Mouse (Mus musculus): ENCODE results near the gene Nptxr. TPM values are rescaled to one million over a fixed set of nuclear protein-coding genes. Genes with fewer than 3 reads are reported as not detected.

Nptxr gene
- polyA plus RNA-seq, 1 experiment, result 88.0 TPM

- TF ChIP-seq POLR2A (IDR thresholded peaks at IDR 0.05; ENCODE audit: borderline replicate concordance, insufficient read depth, low read length), result no peak
- no peak for TF ChIP-seq CTCF (IDR thresholded peaks at IDR 0.05; ENCODE audit: borderline replicate concordance, insufficient read depth, low read depth, low read length)
- WGBS, result 92% methylated on average over 3 of the region's 3 CpGs
- H3K27ac ChIP-seq (ENCODE audit: insufficient read depth, low read length), result no peak overlapping the region
- no peak overlapping the region for H3K4me3 ChIP-seq (replicated peaks; ENCODE audit: insufficient read depth, low read depth, low read length)
- H3K4me1 ChIP-seq (ENCODE audit: control insufficient read depth, insufficient read depth, low read length), result peaks cover 2% of the 10 kb centered on the region; the same call in 1 of the 2 replicates
- H3K27me3 ChIP-seq (ENCODE audit: control insufficient read depth, insufficient read depth, low read length), result no peaks in the 10 kb centered on the region
- DNase-seq, result no peak
Measured at GRCm38 (mm10) chr15:79757118-79757517, 47.4 kb downstream of the Nptxr start.

DNA sequence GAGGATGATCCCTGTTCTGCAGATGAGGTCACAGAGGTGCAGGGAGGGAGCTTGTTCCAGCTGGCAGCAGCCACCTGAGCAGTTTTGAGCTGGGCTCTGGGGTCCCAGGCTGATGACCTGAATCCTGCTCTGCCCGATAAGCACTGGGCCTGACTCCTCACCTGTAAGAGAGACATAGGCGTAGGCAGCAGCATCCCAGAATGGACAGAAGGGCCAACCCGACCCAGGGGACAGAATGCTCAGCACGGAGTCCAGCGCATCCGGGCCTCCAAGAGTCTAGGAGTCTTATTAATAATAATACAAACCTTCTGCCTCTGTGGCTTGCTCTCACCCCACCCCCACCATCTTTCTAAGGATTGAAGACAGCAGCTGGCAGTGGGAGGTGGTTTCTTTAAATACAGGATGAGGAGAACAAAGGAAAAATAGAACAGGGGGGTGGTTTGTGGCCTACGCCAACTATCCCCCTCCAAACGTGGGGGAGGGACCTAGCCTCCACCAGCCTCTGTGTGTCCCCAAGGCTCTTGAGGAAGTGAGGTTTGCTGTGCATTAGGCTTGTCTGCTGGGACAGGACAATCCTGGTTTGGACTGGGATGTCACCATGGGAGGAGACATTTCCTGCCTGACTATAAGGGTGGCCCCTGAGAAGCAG lies 48.5 kb downstream of the Nptxr start:
- 66% methylated on average over 8 of the region's 8 CpGs for WGBS
- no peak for DNase-seq
- 0 out of 2 replicates have a peak, but pooled peaks cover 2% of the 10 kb centered on the region for H3K4me1 ChIP-seq (ENCODE audit: control insufficient read depth, insufficient read depth, low read length)

DNA sequence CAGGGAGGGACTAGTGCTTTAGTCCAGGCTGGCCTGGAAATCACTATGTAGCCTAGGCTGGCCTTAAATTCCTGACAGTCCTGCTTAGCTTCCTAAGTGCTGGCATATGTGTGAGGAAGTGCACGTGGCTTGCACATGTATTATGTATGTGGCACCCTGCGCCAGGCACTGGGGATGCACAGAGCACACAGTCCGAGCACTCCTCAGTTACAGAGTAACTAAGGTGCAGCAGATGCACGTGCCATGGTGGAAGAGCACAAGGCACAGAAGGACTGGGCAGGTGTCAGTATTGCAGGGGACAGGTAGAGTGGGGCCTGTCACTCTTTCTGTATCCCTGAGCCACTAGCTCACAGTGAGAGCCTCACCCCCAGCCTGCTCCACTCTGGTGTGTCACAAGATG lies 49.4 kb downstream of the Nptxr start:
- no peak for DNase-seq
- Histone ChIP-seq H3K27me3 (ENCODE audit: control insufficient read depth, insufficient read depth, low read length) (no peaks in the 10 kb centered on the region), H3K4me3 (replicated peaks; ENCODE audit: insufficient read depth, low read depth, low read length) (no peak overlapping the region), H3K27ac (ENCODE audit: insufficient read depth, low read length) (no peak overlapping the region), H3K4me1 (ENCODE audit: control insufficient read depth, insufficient read depth, low read length) (0 out of 2 replicates have a peak, but pooled peaks cover 2% of the 10 kb centered on the region)
- TF ChIP-seq CTCF (IDR thresholded peaks at IDR 0.05; ENCODE audit: borderline replicate concordance, insufficient read depth, low read depth, low read length) (no peak), POLR2A (IDR thresholded peaks at IDR 0.05; ENCODE audit: borderline replicate concordance, insufficient read depth, low read length) (no peak)
- WGBS, result 92% methylated on average over 4 of the region's 4 CpGs

More for the DNA sequence above, 48.5 kb downstream of the Nptxr start:
- Histone ChIP-seq H3K27me3 (ENCODE audit: control insufficient read depth, insufficient read depth, low read length) (no peaks in the 10 kb centered on the region), H3K4me3 (replicated peaks; ENCODE audit: insufficient read depth, low read depth, low read length) (no peak overlapping the region), H3K27ac (ENCODE audit: insufficient read depth, low read length) (no peak overlapping the region)
- TF ChIP-seq POLR2A (IDR thresholded peaks at IDR 0.05; ENCODE audit: borderline replicate concordance, insufficient read depth, low read length) (no peak), CTCF (IDR thresholded peaks at IDR 0.05; ENCODE audit: borderline replicate concordance, insufficient read depth, low read depth, low read length) (no peak)

- H3K4me3 ChIP-seq (replicated peaks; ENCODE audit: insufficient read depth, low read depth, low read length), result no peak overlapping the region
- 0 out of 2 replicates have a peak, but pooled peaks cover 2% of the 10 kb centered on the region for H3K4me1 ChIP-seq (ENCODE audit: control insufficient read depth, insufficient read depth, low read length)
- H3K27me3 ChIP-seq (ENCODE audit: control insufficient read depth, insufficient read depth, low read length), result no peaks in the 10 kb centered on the region
- no peak for DNase-seq
- no peak for TF ChIP-seq POLR2A (IDR thresholded peaks at IDR 0.05; ENCODE audit: borderline replicate concordance, insufficient read depth, low read length)
- no peak for TF ChIP-seq CTCF (IDR thresholded peaks at IDR 0.05; ENCODE audit: borderline replicate concordance, insufficient read depth, low read depth, low read length)
- no peak overlapping the region for H3K27ac ChIP-seq (ENCODE audit: insufficient read depth, low read length)
- WGBS, result 66% methylated on average over 4 of the region's 4 CpGs
Measured at GRCm38 (mm10) chr15:79753873-79754272, 50.7 kb downstream of the Nptxr start.

DNA sequence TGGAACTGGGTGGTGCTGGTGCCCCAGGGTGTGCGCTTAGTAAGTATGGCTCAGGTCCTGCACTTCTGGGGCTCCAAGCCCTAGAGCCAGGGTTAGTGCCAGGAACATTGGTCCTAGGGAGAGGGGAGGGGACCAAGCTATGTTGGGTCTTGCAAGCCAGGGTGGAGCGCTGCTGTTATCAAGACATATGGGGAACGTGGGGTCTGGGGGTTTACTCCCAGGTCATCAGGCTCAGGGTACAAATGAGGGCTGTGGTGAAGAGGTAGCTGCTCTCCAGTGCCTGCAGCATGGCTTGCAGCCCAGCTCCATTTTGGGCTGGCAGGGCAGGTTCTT lies 51.2 kb downstream of the Nptxr start:
- no peak overlapping the region for H3K27ac ChIP-seq (ENCODE audit: insufficient read depth, low read length)
- H3K4me1 ChIP-seq (ENCODE audit: control insufficient read depth, insufficient read depth, low read length), result 0 out of 2 replicates have a peak, but pooled peaks cover 2% of the 10 kb centered on the region
- no peak overlapping the region for H3K4me3 ChIP-seq (replicated peaks; ENCODE audit: insufficient read depth, low read depth, low read length)
- no peaks in the 10 kb centered on the region for H3K27me3 ChIP-seq (ENCODE audit: control insufficient read depth, insufficient read depth, low read length)
- no peak for DNase-seq
- TF ChIP-seq CTCF (IDR thresholded peaks at IDR 0.05; ENCODE audit: borderline replicate concordance, insufficient read depth, low read depth, low read length) (no peak), POLR2A (IDR thresholded peaks at IDR 0.05; ENCODE audit: borderline replicate concordance, insufficient read depth, low read length) (no peak)
- WGBS, result 100% methylated on average over 3 of the region's 3 CpGs

- TF ChIP-seq POLR2A (IDR thresholded peaks at IDR 0.05; ENCODE audit: borderline replicate concordance, insufficient read depth, low read length), result no peak
- peak; percentile 97 for TF ChIP-seq CTCF (IDR thresholded peaks at IDR 0.05; ENCODE audit: borderline replicate concordance, insufficient read depth, low read depth, low read length)
- 24% methylated on average over 11 of the region's 11 CpGs for WGBS
Measured at GRCm38 (mm10) chr15:79752742-79753419, 51.7 kb downstream of the Nptxr start.

DNA sequence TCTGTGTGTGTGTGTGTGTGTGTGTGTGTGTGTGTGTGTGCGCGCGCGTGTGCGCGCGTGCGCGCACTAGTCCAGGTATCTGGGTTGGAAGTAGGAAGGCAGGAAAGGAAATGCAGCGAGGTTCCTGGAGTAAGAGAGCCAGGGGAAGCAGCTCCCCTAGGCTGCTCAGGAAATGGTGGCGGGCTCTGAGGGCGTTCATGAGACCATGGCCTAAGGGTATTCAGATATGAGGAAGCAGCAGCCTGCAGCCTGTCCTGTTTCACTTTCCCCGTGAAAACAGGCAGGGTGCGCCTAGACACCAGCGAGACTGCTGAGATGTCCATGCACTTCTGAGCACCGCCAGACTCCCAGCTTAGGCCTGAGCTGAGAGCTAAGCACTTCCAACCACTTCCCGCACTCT lies 52.8 kb downstream of the Nptxr start:
- Histone ChIP-seq H3K27ac (ENCODE audit: insufficient read depth, low read length) (no peak overlapping the region), H3K27me3 (ENCODE audit: control insufficient read depth, insufficient read depth, low read length) (no peaks in the 10 kb centered on the region), H3K4me1 (ENCODE audit: control insufficient read depth, insufficient read depth, low read length) (0 out of 2 replicates have a peak, but pooled peaks cover 2% of the 10 kb centered on the region), H3K4me3 (replicated peaks; ENCODE audit: insufficient read depth, low read depth, low read length) (no peak overlapping the region)
- 91% methylated on average over 17 of the region's 17 CpGs for WGBS
- no peak for TF ChIP-seq CTCF (IDR thresholded peaks at IDR 0.05; ENCODE audit: borderline replicate concordance, insufficient read depth, low read depth, low read length)
- TF ChIP-seq POLR2A (IDR thresholded peaks at IDR 0.05; ENCODE audit: borderline replicate concordance, insufficient read depth, low read length), result no peak
- no peak for DNase-seq

More at GRCm38 (mm10) chr15:79752742-79753419, 51.7 kb downstream of the Nptxr start:
- no peak overlapping the region for H3K4me3 ChIP-seq (replicated peaks; ENCODE audit: insufficient read depth, low read depth, low read length)
- H3K27ac ChIP-seq (ENCODE audit: insufficient read depth, low read length), result no peak overlapping the region
- peak; percentile 82 to 87 for DNase-seq
- 0 out of 2 replicates have a peak, but pooled peaks cover 2% of the 10 kb centered on the region for H3K4me1 ChIP-seq (ENCODE audit: control insufficient read depth, insufficient read depth, low read length)
- no peaks in the 10 kb centered on the region for H3K27me3 ChIP-seq (ENCODE audit: control insufficient read depth, insufficient read depth, low read length)

DNA sequence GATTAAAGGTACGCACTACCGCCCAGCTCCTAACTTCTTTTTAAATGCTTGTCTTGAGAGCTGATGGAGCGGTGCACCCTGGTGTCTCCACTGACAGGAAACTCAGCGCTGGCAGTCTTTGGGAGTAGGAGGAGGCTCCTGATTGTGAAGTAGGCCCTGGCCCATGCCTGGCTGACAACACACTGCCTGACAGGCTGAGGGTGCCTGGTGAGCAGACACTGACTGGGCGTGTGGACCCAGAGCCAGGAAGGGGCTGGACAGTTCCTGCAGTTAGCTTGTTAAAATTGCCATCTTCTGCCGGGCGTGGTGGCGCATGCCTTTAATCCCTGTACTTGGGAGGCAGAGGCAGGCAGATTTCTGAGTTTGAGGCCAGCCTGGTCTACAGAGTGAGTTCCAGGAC lies 54.3 kb downstream of the Nptxr start:
- 0 out of 2 replicates have a peak, but pooled peaks cover 2% of the 10 kb centered on the region for H3K4me1 ChIP-seq (ENCODE audit: control insufficient read depth, insufficient read depth, low read length)
- no peak for TF ChIP-seq POLR2A (IDR thresholded peaks at IDR 0.05; ENCODE audit: borderline replicate concordance, insufficient read depth, low read length)
- no peak for TF ChIP-seq CTCF (IDR thresholded peaks at IDR 0.05; ENCODE audit: borderline replicate concordance, insufficient read depth, low read depth, low read length)
- no peaks in the 10 kb centered on the region for H3K27me3 ChIP-seq (ENCODE audit: control insufficient read depth, insufficient read depth, low read length)
- H3K4me3 ChIP-seq (replicated peaks; ENCODE audit: insufficient read depth, low read depth, low read length), result no peak overlapping the region
- H3K27ac ChIP-seq (ENCODE audit: insufficient read depth, low read length), result no peak overlapping the region
- DNase-seq, result no peak
- 88% methylated on average over 8 of the region's 8 CpGs for WGBS

Measured in cerebellum, adult 2 months (tissue).